Mouse (Mus musculus) left cerebral cortex, adult 11 months (tissue): ENCODE measurements around the gene Hnrnpu.
A peak's percentile ranks its signal among the peaks of the same experiment; 100 is the strongest.
"Not testable (repeated sequence)": the region's sequence is repeated elsewhere in the genome, so short reads cannot be mapped to it uniquely, and the experiment has no call there.

Experiments
- DNase-seq: peaks from one replicate; pipeline ENCODE4 v3.0.0; 2022; ENCODE audit warnings: low spot score

Hnrnpu gene

DNA sequence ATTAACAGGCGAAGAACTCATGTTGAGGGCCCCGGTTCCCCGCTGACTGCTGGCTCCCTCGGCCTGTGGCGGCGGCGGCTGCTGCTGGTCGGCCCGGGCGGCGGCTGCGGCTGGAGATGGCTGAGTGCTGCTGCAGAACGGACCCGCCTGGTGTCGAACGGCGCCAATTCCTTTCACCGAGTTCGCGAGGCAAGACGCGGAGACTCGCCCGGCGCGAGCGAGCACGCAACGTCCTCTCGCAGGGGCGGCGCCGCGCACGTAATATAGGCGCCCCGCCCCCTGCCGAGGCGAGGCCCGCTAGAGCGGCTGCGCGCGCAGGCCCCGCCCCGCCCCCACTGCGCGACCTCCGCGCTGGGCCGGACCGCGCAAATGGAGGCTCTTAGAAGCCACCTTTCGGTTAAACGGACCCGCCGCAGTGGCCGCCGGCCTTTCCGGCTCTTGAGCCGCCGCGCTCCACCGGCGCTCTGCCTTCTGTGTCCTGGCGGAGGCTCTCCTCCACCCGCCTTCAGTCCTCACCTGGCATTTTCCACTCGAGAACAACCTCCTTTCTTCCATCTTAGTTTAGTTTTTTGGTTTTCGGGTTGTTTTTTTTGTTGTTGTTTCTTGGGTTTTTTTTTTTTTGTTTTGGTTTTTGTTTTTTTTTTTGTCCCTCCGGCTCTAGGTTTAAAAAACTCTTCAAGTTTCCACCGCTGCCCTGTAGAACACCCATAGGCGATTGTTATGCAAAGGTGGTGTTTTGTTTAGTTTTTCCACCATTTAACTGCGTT, at the start of gene Hnrnpu:
Gene Hnrnpu, minus strand, starts transcription at position 247 of the 767 bp plus-strand sequence.
- peak; percentile 93 for DNase-seq

DNA sequence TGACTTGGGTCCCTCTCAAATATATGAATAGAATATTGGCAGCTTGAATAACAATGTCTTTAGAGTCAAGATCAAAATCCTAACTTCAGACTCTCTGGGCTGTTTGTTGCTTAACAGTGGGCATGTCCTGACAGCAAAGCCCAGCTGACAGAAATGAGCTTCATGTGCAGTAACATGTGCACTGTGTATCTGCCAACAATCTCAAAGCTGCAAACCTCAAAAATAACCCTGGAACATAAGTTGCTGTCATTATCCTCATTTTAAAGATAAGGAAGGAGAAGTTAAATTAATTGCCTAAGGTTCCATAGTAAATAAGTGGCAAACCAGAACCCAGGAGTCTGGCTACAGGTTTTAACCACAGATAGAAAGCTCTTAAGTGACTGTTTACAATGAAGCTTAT, 44.6 kb upstream of the Hnrnpu start:
- DNase-seq, result no peak

DNA sequence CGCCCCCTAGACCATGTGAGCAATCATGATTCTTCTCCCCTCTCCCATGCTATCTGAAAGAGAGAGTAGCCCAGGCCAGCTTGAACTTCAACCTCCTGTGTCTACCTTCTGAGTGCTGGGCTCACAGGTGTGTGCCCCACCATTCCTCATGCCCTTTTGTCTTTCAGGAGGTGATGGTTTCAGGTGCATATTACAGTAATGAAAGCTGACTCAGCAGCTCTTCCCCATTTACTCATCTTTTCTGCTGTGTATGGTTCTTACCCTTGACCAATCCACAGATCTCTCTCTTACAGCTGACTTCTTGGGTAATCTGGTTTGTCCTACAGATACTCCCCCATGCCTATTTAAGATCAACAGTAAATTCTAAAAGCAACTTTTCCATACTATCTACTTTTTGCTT, 41.6 kb upstream of the Hnrnpu start:
- no peak for DNase-seq

GRCm38 (mm10) chr1:178378115-178378514, 40.5 kb upstream of the Hnrnpu start:
- no peak for DNase-seq

- no peak for DNase-seq
Observed at GRCm38 (mm10) chr1:178376907-178377306, 39.3 kb upstream of the Hnrnpu start.

- no peak for DNase-seq
Observed at GRCm38 (mm10) chr1:178376061-178376460, 38.5 kb upstream of the Hnrnpu start.

DNA sequence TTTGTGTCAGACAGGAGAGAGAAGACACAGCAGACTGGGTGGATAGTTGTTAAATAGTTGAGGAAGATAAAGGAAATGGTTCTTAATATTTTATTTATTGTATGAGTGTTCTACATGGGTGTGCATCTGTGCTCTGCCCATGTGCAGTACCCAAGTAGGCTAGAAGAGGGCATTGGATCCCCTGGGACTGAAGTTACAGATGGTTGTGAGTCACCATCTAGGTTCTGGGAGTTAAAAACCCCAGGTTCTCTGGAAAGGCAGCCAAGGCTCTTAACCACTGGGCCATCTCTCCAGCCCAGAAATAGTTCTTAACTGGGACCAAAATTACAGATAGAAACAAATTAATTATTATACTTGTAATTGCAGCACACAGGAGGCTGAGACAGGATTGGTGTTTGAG, 37.8 kb upstream of the Hnrnpu start:
- no peak for DNase-seq

- DNase-seq, result no peak
Observed at GRCm38 (mm10) chr1:178372681-178373080, 35.1 kb upstream of the Hnrnpu start.

- peak; percentile 28 for DNase-seq
Observed at GRCm38 (mm10) chr1:178369272-178369651, 31.7 kb upstream of the Hnrnpu start.

DNA sequence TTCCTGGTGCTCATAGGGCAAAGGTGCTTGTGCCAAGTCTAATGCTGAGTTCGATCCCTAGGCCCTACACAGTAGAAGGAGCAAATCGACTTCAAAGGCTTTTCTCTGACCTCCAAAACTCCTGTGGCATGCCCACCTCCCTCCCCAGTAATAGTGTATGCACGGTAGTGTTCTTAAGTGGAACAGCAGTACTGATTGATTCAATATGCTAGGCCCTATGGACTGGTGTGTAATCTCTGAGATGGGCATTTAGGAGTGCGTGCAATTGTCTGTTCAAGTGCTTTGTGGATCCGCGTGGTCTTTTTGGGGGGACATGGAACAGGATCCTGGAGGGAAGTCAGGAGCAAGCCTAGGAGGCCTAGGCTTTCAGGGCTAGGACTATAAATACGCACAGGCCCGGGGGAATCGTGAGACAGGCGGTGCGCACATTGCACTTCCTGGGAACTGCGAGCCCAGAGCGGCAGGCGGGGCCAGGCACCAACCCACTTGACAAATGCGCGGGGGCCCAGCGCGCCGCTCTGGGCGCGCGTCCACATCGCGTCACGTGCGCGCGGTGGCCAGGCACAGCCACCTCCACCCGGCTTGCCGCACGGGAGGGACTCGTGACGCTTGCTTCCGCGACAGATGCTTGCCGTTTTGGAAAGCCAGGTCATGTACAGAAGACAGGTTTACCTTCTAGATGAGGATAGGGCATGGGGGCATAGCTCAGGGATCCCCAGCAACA, 31.1 kb upstream of the Hnrnpu start:
- DNase-seq, result peak; percentile 93

DNA sequence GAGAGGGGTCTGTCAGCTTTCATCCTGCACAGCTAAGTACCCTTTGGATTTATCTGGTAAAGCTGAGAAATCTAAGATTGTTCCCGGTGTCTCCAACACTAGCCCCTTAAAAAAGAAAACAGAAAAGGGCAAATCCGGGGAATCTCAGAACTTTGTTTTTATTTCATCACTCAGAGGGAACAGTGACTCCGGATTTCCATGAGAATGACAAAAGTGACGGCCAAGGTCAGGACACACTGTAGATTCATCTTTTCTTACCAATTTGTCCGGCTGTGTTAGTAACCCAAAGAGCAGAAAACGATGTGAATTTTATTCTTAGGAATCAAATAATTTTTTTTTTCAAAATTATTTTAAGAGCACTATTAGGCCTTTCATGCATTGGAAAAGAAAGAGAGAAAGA, 30.5 kb upstream of the Hnrnpu start:
- DNase-seq, result no peak

DNA sequence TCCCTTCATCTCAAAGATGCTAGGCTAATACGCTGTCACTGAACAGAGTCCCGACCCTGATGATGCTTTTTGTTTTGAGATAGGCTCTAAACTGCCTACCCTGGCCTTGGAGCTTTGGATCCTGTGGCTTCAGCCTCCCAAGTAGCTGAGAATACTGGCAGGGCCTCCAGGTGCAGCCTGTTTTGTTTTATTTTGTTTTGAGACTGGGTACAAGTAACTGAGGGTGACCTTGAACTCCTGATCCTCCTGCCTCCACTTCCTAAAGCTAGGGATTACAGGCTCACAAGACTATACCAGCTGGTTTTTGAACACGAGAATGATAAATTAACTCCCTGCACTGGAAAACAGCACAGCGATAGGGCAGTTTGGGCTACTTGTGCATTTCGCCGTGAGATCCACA, 27.6 kb upstream of the Hnrnpu start:
- no peak for DNase-seq

- no peak for DNase-seq
Observed at GRCm38 (mm10) chr1:178360702-178361101, 23.1 kb upstream of the Hnrnpu start.

DNA sequence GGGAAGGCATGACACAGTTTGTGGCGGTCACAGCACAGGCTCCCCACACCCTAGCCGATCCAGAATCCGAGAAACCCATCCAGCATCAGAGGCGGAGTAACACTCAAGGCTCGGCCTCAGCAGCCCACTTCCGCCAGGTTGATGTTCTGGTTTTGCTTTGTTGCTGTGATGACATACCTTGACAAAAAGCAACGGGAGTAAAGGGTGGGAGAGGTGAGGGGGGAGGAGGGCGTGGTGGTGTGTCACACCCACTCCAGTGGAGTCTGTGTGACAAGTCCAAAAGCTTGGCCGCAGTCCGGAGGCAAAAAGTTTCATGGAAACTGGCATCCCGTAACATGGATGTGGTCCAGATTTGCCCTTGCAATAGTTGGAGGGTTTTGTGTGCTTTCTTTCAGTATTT, 22.7 kb upstream of the Hnrnpu start:
- no peak for DNase-seq

DNA sequence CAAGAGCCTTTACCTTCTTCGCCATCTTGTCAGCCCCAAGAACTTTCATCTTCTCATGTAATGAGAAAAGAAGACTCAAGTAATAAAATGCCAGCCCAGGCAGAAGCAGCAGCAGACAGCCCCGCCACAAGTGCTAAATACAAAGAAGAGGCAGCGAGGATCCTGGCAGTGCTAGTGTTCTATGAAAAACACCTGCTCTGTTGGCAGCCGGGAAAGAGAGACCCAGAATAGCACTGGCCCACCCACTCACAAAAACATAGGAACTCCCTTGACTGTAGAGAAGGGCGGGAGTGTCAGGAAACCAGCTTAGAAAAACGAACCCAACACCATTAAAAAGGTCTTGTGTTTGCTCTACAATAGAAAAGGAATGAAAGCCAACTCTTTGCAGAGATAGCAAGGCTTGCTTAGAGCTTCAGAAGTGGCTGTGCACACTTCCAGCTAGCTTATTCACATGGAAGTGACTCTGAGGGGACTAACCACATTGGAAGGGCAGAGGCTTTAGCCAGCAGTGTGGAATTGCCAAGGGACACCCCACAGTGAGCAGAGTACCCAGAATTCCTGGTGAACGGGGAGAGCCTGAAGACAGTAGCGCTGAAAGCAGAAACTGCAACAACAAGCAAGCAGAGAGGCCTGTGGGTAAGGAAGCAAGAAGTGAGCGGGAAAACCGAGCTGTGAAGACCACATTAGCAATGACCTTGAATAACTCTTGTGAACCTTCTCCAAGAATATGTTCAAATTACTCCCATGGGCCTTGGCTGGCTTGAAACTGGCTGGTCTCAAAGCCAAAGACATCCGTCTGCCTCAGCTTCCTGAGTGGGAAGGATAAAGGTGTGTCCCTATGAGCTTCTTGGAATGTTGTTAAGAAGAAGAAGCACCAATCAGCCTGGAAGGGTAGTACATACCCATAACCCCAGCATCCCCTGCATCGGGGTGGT, 20.4 kb upstream of the Hnrnpu start:
- peak; percentile 63 for DNase-seq

- no peak for DNase-seq
Observed at GRCm38 (mm10) chr1:178354576-178354975, 17.0 kb upstream of the Hnrnpu start.

DNA sequence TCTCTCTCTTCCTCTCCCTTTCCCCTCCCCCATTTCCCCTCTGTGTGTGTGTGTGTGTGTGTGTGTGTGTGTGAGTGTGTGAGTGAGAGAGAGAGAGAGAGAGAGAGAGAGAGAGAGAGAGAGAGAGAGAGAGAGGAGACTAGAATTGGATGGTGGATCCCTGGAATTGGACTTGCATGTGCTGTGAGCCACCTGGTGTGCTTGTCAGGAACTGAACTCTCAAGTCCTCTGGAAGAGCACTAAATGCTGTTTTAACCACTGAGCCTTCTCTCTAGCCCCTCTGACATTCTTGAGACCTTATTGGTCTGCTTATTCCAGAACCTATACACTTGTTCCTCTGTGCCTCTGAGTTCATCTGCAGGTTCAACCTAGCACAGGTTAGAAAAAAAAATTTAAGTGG, 14.0 kb upstream of the Hnrnpu start:
- no peak for DNase-seq

GRCm38 (mm10) chr1:178350792-178351191, 13.2 kb upstream of the Hnrnpu start:
- no peak for DNase-seq

DNA sequence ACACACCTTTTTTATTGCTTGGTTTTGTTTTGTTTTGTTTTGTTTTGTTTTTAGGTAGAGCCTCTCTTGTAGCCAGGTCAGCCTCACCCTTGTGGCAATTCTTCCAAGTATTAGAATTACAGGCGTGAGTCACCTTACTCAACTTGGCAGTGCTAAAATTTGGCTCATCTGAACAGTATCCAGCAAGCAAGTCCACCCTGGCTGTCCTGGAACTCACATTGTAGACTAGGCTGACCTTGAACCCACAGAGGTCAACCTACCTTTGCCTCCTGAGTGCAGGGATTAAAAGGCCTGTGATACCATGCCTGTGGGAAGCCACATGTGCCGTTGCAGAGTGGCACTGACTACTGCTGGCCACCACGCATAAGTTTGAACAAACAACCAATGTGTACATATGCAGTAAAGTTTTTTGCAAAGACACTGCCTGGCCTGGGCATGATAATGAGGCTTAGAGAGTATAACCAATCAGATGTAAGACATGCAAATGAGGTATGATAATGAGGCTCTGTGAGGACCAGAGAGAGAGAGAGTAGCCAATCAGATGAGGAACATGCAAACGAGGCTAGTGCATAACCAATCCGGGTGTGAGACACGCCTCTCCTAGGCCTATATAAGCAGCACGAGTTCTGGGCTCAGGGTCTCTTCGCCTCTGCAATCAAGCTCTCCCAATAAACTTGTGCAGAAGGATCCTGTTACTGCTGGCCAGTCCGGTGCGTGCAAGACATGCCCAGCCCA, 6.6 kb upstream of the Hnrnpu start:
- not testable (repeated sequence) for DNase-seq

- DNase-seq, result no peak
Observed at GRCm38 (mm10) chr1:178342612-178343011, 5.0 kb upstream of the Hnrnpu start.

DNA sequence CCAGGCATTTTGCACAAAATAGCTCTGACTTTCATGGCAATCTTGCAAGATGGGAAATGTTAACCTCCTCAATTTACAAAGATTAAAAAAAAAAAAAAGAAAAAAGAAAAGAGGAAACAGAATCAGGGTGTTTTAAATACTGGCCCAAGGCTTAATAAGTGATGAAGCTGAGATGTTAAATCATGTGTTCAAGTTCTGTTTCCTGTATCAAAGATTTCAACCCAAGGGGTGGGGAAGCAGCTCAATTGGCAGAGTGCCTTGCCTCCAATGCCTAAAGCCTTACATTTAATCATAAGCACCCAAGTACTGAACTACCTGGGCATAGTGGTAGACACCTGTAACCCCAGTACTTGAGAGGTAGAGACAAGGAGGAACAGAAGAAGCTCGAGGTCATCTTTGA, 4.5 kb upstream of the Hnrnpu start:
- no peak for DNase-seq

DNA sequence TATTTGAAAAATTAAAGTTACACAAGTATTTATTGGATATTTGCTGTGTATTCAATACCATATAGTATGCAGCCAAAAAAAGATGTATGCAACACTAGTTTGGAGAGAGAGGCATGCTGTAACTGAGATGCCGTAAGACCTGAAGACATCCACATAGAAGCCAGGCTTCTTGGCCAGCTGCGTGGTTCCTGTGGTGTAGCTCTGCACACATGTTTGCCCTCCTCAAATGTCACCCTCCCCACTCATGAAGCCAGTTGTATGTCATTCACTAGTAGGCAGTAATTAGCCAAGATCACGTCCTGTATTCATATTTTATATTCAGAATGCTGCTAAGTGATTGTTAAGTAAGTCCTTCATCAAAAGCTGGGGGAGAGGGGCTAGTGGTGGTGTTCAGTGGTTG, 3.8 kb upstream of the Hnrnpu start:
- no peak for DNase-seq
